Mouse (Mus musculus) hindbrain, postnatal 0 days (tissue): Measurements from ENCODE around the gene Gopc. TPM values are rescaled to one million over a fixed set of nuclear protein-coding genes. Genes with fewer than 3 reads are reported as not detected.
A peak's percentile ranks its signal among the peaks of the same experiment; 100 is the strongest.

Source experiments
- ATAC-seq: fragments of 200-750 bp; cut with Nextera tagmentation; 2 replicates; pipeline ENCODE4 v1.8.0; 2017; ENCODE audit warnings: mild to moderate bottlenecking, moderate TSS enrichment, moderate library complexity
- DNase-seq: peaks from one replicate; pipeline ENCODE4 v3.0.0-alpha.2; 2015; ENCODE audit warnings: low spot score
- H3K27ac ChIP-seq: fragments of 300-500 bp; sonication (generic); 2 replicates; pipeline ENCODE4 v1.5.1; 2014; ENCODE audit warnings: mild to moderate bottlenecking
- H3K27me3 ChIP-seq: fragments of 300-500 bp; sonication (generic); 2 replicates; pipeline ENCODE4 v1.6.1; 2014; ENCODE audit warnings: low read length, mixed read lengths; ENCODE audit not compliant: insufficient read depth
- H3K36me3 ChIP-seq: fragments of 300-500 bp; sonication (generic); 2 replicates; pipeline ENCODE4 v1.6.1; 2014; ENCODE audit warnings: low read length, mixed read lengths; ENCODE audit not compliant: insufficient read depth
- H3K4me1 ChIP-seq: fragments of 300-500 bp; sonication (generic); 2 replicates; pipeline ENCODE4 v1.6.1; 2014; ENCODE audit warnings: antibody characterized with exemption, low read length, mixed read lengths; ENCODE audit not compliant: insufficient read depth
- H3K4me2 ChIP-seq: fragments of 300-500 bp; sonication (generic); 2 replicates; pipeline ENCODE4 v1.6.1; 2014; ENCODE audit warnings: low read depth, mild to moderate bottlenecking, low read length, moderate library complexity, mixed read lengths
- H3K4me3 ChIP-seq: fragments of 300-500 bp; sonication (generic); 2 replicates; pipeline ENCODE4 v1.5.1; 2014; ENCODE audit warnings: low read length
- H3K9ac ChIP-seq: fragments of 300-500 bp; sonication (generic); replicated peaks from 2 replicates; pipeline ENCODE4 v1.6.1; 2014; ENCODE audit warnings: mild to moderate bottlenecking, low read length, moderate library complexity, mixed read lengths
- H3K9me3 ChIP-seq: fragments of 300-500 bp; sonication (generic); 2 replicates; pipeline ENCODE4 v1.6.1; 2016; ENCODE audit warnings: low read length, mixed read lengths
- CTCF ChIP-seq: IDR thresholded peaks from 2 replicates; pipeline ENCODE4 v1.5.1; 2016; ENCODE audit warnings: antibody characterized with exemption, control low read depth, low read depth
- WGBS: fragments of 180-500 bp; shearing (Covaris S2); extraction: QIAGEN DNeasy Blood & Tissue Kit; methylation state at CpG from one replicate; pipeline ENCODE4 v1.1.7; 2014; 5-methylcytosine and 5-hydroxymethylcytosine counted together
- polyA plus RNA-seq: library from polyadenylated mRNA; unstranded; fragments of >200 nt; fragmentation: Nextera tagmentation; extraction: Ambion mirVana; gene quantifications from 2 replicates; pipeline ENCODE4 v1.2.1, GENCODE M21; 2015
- total RNA-seq: library from RNA; depleted of rRNA; stranded (reverse); fragments of >200 nt; gene quantifications from 2 replicates; pipeline ENCODE4 v1.2.3, GENCODE M21; 2014; rRNA removed

The Gopc gene
- total RNA-seq (14.8 and 16.4 TPM in 2 replicates), polyA plus RNA-seq (24.7 and 24.9 TPM in 2 replicates)

DNA sequence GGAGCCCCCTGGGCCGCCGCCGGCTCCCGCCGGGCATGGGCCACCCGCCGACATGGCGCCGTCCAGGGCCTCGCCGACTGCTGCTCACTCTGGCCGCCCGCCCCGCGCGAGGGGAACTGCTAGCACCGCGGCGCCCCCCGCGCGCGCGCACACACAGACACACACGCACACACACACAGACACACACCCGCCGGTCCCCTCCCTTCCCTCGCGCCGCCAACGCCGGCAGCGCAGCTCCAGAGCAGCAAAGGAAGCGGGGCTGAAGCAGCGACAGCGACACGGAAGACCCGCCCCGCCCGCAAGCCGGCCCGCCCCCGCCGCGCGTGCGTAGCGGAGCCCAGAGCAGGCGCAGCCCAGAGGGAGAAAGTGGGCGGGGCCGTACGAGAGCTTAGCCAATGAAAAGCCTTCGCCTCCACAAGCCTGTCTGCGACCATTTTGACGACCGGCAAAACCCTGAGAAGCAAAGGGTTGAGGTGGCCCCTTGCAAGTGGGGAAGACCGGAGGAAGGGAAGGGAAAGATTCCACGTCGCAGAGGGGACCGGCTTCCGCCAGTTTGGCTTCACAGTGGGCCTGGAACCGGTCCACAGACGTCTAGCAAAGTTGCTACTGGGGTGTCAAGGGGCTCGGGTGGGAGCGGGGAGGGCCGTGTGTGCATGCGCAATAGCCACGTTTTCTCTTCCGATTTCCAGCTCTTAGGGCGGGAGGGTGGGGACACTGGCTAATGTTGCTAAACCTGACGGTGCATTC, at the start of gene Gopc:
Gene Gopc (minus strand): TSS at position 280 of the 747 bp plus-strand sequence.
- DNase-seq (peak; percentile 99), ATAC-seq (peak; percentile 99)
- H3K4me2 ChIP-seq, result peak within 1 kb of the TSS; percentile 83
- no peaks in the 10 kb centered on the region for H3K9me3 ChIP-seq
- peak within 1 kb of the TSS; percentile 97 for H3K27ac ChIP-seq
- WGBS, result under 1% methylated on average over 54 of the region's 71 CpGs
- H3K4me1 ChIP-seq, result peaks cover 9% of the 10 kb centered on the region
- peak within 1 kb of the TSS; percentile 84 for H3K9ac ChIP-seq
- TF ChIP-seq CTCF, result no peak
- no peaks in the 10 kb centered on the region for H3K27me3 ChIP-seq
- H3K36me3 ChIP-seq, result no peaks in the 10 kb centered on the region
- H3K4me3 ChIP-seq, result peak within 1 kb of the TSS; percentile 68

DNA sequence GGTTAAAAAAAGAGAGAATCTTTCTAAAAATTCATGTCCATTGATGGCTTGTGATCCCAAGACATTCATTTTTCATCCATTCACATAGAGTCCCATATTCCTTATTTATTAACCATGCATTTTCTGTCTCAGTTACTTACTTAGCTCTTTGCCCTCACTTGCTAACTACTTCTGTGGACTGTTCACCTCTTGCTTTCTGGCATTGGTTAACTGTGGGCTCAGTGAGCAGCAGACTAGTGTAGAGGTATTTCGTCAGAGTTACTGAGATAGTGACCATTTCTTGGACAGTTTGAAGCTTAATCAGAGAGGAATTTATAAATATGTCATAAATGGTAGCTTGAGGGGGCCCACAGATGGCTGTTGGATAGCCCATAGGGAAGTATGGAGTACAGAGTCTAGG, 49.0 kb upstream of the Gopc start:
- no peak overlapping the region for H3K4me2 ChIP-seq
- 95% methylated on average over 1 of the region's 1 CpGs for WGBS
- ATAC-seq (no peak), DNase-seq (no peak)
- H3K9ac ChIP-seq, result no peak overlapping the region
- H3K4me3 ChIP-seq, result no peak overlapping the region
- peaks cover 30% of the 10 kb centered on the region; the same call in 1 of the 2 replicates for H3K36me3 ChIP-seq
- no peaks in the 10 kb centered on the region for H3K4me1 ChIP-seq
- H3K9me3 ChIP-seq, result no peaks in the 10 kb centered on the region
- H3K27ac ChIP-seq, result no peak overlapping the region
- H3K27me3 ChIP-seq, result no peaks in the 10 kb centered on the region
- TF ChIP-seq CTCF, result no peak

DNA sequence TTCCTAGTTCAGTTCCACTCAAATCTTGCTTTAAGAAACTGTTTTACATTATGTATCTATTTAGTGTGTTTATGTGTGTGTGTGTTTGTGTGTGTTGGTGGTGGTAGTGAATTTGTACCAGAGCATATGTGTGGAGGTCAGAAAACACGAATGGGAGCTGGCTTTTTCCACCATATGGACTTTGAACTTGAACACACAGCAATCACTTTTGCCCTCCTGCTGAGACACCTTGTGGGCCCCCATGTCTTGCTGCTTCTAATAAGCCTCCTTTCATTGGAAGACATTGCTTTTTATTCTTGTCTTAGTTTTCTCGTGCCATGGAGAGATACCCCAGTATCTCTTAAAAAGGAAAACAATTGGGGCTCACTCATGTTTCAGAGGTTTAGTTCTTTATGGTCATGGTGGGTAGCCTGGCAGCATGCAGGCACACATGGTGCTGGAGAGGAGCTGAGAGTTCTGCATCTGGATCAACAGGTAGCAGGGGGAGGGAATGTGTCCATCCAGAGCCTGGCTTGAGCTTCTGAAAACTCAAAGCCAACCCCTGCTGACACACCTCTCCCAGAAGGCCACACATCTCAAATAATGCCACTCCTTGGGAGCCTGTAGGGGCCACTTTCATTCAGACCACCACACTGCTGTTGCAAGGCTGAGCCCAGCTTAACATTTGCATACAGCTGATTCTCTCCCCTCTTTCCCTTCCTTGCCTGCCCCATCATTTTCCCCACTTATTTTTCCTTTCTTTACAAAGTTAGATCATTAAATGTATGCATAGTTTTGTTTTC, 45.9 kb upstream of the Gopc start:
- Histone ChIP-seq H3K9me3 (no peaks in the 10 kb centered on the region), H3K27me3 (no peaks in the 10 kb centered on the region), H3K9ac (no peak overlapping the region), H3K27ac (no peak overlapping the region), H3K36me3 (peaks cover 11% of the 10 kb centered on the region; the same call in 1 of the 2 replicates), H3K4me2 (no peak overlapping the region), H3K4me3 (no peak overlapping the region), H3K4me1 (no peaks in the 10 kb centered on the region)
- WGBS, result 39% methylated on average over 2 of the region's 2 CpGs
- ATAC-seq, result no peak
- no peak for TF ChIP-seq CTCF
- DNase-seq, result no peak

DNA sequence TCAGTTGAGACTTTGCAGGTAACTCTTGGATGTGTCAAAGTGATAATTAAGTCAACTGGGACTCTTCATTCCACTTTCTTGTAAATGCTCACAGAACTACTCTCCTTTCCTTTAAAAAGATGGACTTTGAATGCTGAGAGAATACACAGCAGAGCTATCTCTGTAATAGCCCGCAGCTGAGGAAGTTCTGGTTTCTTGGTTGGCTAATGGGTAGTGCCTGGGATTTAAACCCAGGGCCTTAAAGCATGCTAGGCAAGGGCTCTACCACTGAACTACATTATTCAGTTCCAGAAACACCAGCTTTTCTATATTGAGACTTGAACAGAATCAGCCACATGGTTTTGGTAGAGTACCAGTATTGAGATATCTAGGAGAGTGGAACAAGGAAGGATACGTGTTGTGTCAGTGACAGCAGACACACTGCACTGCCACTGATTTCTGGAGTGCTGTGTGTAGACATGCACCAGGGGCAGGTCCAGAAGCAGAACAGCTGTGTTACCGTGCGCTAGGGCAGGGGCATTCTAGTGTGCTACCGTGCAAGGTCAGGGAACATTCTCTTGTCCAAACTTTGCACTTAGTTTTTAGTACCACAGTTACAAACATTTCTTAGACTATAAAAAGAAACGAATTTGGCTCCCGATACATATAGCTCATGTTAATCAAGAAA, 44.5 kb upstream of the Gopc start:
- DNase-seq (no peak), ATAC-seq (no peak)
- WGBS, result 82% methylated on average over 7 of the region's 7 CpGs
- Histone ChIP-seq H3K9ac (no peak overlapping the region), H3K9me3 (no peaks in the 10 kb centered on the region), H3K36me3 (peaks cover 8% of the 10 kb centered on the region; the same call in 1 of the 2 replicates), H3K27me3 (no peaks in the 10 kb centered on the region), H3K4me3 (no peak overlapping the region), H3K4me1 (no peaks in the 10 kb centered on the region), H3K4me2 (no peak overlapping the region), H3K27ac (no peak overlapping the region)
- no peak for TF ChIP-seq CTCF

GRCm38 (mm10) chr10:52423097-52423496, 41.2 kb upstream of the Gopc start:
- no peaks in the 10 kb centered on the region for H3K36me3 ChIP-seq
- peak; percentile 30 for TF ChIP-seq CTCF
- no peak overlapping the region for H3K4me2 ChIP-seq
- DNase-seq (no peak), ATAC-seq (no peak)
- H3K27me3 ChIP-seq, result no peaks in the 10 kb centered on the region
- H3K9me3 ChIP-seq, result no peaks in the 10 kb centered on the region
- WGBS, result 78% methylated on average over 2 of the region's 2 CpGs
- 0 out of 2 replicates have a peak, but pooled peaks cover 10% of the 10 kb centered on the region for H3K4me1 ChIP-seq
- no peak overlapping the region for H3K27ac ChIP-seq
- no peak overlapping the region for H3K9ac ChIP-seq
- H3K4me3 ChIP-seq, result no peak overlapping the region

- no peaks in the 10 kb centered on the region for H3K9me3 ChIP-seq
- H3K27ac ChIP-seq, result no peak overlapping the region
- no peak overlapping the region for H3K4me3 ChIP-seq
- WGBS, result 92% methylated on average over 6 of the region's 6 CpGs
- no peak for ATAC-seq
- DNase-seq, result no peak
- no peak overlapping the region for H3K4me2 ChIP-seq
- TF ChIP-seq CTCF, result no peak
- no peaks in the 10 kb centered on the region for H3K27me3 ChIP-seq
- H3K4me1 ChIP-seq, result 0 out of 2 replicates have a peak, but pooled peaks cover 10% of the 10 kb centered on the region
- H3K36me3 ChIP-seq, result no peaks in the 10 kb centered on the region
- no peak overlapping the region for H3K9ac ChIP-seq
Measured at GRCm38 (mm10) chr10:52421716-52422115, 39.8 kb upstream of the Gopc start.
